Mouse (Mus musculus): ENCODE results near the gene Sec22b.

DNA sequence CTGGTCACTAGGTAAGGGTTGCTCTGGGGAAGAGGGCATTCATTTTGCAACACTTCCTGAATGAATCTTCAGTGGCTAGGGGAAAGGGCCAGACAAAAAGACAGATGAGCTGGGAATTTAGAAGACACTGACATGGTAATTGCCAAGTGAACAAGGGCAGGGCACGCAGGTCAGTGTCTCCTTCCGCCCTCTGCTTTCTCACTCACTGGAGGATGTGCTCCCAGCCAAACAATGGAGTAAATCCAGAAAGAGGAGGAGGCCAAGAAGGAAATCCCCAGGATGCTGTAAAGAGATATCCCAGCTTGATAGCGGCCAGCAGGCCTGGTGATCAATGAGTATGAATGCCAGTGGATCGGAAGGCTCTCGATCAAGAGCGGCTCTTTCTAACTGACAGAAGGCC, 55.3 kb downstream of the Sec22b start:
- no peak for TF ChIP-seq GATA1 (IDR thresholded peaks at IDR 0.05; ENCODE audit: borderline replicate concordance, low read length)
- no peak for TF ChIP-seq FLI1 (IDR thresholded peaks at IDR 0.05; ENCODE audit: low read length)
